Mouse (Mus musculus) stomach, postnatal 0 days (tissue): ENCODE results near the gene Ccdc84.

Experiments used
- CTCF ChIP-seq: IDR thresholded peaks from 2 replicates; pipeline ENCODE4 v1.5.1; 2016; ENCODE audit warnings: antibody characterized with exemption, low read depth, mild to moderate bottlenecking, moderate library complexity
- EP300 ChIP-seq: optimal IDR thresholded peaks from 2 replicates; pipeline ENCODE3; 2016; ENCODE audit warnings: antibody characterized with exemption

DNA sequence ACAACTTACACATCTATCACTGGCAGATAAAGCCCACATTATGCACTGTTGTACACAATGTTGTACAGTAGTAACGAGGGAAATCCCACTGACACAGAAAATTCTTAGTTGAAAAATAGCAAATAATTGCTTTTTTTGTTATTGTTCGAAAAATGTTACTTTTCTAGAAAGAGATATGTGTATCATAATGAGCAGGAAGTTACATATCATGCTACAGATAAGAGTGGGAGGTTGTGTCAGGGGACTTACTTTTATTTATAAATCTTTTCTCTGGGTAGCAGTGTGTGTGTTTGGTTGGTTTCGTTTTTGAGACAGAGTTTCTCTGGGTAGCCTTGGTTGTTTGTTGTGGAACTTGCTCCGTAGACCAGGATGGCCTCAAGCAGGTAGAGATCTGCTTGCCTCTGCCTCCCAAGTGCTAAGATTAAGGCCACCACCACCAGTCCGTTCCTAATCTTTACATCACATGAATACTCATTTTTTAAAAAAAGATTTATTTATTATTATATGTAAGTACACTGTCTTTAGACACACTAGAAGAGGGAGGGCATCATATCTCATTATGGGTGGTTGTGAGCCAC is 40.1 kb downstream of the Ccdc84 start:
- no peak for TF ChIP-seq CTCF
- no peak for TF ChIP-seq EP300
